Mouse (Mus musculus) retina, embryonic 14.5 days (tissue): ENCODE data around the gene Myl7.
A peak's percentile ranks its signal among the peaks of the same experiment; 100 is the strongest.
"Not testable (repeated sequence)": the region's sequence is repeated elsewhere in the genome, so short reads cannot be mapped to it uniquely, and the experiment has no call there.

Experiments
- DNase-seq: peaks from one replicate; pipeline ENCODE4 v3.0.0-alpha.2; 2015; ENCODE audit warnings: low spot score

Myl7 gene

GRCm38 (mm10) chr11:5898531-5898930, at the start of gene Myl7:
TSS of gene Myl7 (minus strand) at chr11:5898782.
- DNase-seq = no peak

- no peak for DNase-seq
Observed at GRCm38 (mm10) chr11:5947796-5948195, 49.2 kb upstream of the Myl7 start.

- DNase-seq = no peak
Observed at GRCm38 (mm10) chr11:5945096-5945495, 46.5 kb upstream of the Myl7 start.

GRCm38 (mm10) chr11:5942966-5943365, 44.4 kb upstream of the Myl7 start:
- DNase-seq = no peak

GRCm38 (mm10) chr11:5934531-5934930, 35.9 kb upstream of the Myl7 start:
- not testable (repeated sequence) for DNase-seq

GRCm38 (mm10) chr11:5931947-5932346, 33.4 kb upstream of the Myl7 start:
- not testable (repeated sequence) for DNase-seq

DNA sequence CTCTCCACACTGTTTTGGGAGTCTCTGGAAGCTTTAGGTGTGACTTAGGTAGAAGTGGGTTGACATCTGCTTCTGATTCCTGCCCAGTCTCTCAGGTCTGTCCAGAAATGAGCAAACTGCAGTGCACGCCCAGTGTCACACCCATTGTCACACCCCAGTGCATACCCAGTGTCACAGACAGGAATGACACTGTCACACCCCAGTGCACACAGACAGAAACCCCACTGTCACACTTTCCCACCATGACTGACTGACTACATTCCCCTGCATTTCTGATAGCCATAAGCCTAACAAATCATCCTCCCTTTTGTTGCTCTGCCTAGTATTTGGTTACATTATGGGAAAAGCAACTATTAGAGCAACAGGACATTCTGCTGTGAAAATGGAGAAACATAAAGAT, 32.0 kb upstream of the Myl7 start:
- no peak for DNase-seq

- no peak for DNase-seq
Observed at GRCm38 (mm10) chr11:5926696-5927220, 28.2 kb upstream of the Myl7 start.

DNA sequence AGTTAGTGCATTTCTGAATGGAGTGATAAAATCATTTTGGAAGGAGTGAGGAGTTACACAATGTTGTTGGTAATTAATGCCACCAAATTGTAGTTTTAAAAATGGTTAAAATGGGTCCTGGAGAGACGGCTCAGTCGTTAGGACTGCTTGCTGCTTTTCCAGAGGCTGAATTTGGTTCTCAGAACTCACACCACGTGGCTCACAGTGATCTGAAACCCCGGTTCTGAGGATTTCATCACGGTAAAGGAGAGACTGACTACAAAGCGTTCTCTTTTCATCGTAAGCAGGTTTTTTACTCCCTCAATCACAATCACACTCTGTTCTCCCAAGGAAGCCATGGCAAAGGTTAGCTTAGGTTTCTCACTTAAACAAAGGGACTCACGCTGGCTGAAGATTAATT, 26.1 kb upstream of the Myl7 start:
- DNase-seq = no peak

- DNase-seq = no peak
Observed at GRCm38 (mm10) chr11:5920323-5920960, 21.9 kb upstream of the Myl7 start.

DNA sequence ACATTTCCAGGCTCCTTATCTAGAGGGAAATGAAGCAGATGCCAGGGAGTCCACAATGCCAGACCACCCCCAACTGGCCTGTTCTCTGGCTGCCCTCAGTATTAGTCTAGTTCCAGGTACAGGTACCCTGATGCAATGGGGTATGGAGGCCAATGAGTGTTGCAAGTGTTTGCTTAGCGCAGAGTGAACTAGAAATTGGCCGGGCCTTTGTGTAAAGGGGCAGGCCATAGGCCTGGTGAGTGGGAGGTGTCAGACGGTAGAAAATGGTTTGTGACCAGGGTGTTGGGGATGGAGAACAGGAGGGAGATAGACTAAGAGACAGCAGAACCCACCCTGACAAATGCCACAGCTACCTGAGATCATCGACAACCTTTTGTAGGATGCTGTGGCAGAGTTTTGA, 21.0 kb upstream of the Myl7 start:
- no peak for DNase-seq

DNA sequence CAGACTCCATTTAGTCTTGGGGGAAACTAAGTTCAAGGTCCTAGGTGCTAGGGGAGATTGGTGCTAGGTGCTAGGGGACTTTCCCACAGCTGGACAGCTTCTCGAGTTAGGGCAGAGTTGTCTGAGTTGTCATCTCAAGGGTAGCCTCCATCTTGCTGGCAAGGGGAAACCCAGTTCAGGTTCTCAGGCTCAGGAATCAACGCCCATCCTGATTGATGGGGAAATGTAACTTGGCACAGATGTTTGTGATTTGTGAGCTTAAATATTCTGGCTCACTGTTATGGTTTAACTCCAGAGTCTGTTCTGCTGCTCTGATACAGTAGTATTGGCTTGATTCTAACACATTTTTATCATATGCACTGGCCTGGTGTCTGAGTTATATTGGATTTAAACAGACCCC, 19.5 kb upstream of the Myl7 start:
- no peak for DNase-seq

- no peak for DNase-seq
Observed at GRCm38 (mm10) chr11:5916178-5916548, 17.6 kb upstream of the Myl7 start.

GRCm38 (mm10) chr11:5915429-5916177, 17.0 kb upstream of the Myl7 start:
- no peak for DNase-seq

GRCm38 (mm10) chr11:5914940-5915339, 16.4 kb upstream of the Myl7 start:
- DNase-seq = no peak

- DNase-seq = peak; percentile 45
Observed at GRCm38 (mm10) chr11:5913936-5914335, 15.4 kb upstream of the Myl7 start.

- DNase-seq = no peak
Observed at GRCm38 (mm10) chr11:5913256-5913655, 14.7 kb upstream of the Myl7 start.

- peak; percentile 75 for DNase-seq
Observed at GRCm38 (mm10) chr11:5912635-5913034, 14.1 kb upstream of the Myl7 start.

- no peak for DNase-seq
Observed at GRCm38 (mm10) chr11:5908642-5909041, 10.1 kb upstream of the Myl7 start.

DNA sequence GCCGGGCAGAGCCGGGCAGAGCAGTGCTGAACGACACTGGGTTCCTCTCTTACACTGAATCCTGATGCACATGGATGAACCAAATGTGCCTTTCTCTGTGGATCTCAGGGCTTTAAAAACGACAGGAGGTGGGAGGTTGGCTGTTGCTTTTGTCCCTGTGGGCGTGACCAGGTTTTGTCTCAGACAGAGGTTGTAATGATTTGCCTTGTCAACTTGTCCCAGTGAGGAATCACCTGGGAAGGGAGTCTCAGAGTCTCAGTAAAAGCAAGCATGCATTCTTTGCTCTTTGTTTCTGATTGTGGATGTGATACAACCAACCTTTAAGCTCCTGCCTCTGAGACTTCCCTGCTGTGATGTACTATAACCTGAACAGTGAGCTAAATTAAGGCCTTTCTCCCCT, 8.5 kb upstream of the Myl7 start:
- no peak for DNase-seq

DNA sequence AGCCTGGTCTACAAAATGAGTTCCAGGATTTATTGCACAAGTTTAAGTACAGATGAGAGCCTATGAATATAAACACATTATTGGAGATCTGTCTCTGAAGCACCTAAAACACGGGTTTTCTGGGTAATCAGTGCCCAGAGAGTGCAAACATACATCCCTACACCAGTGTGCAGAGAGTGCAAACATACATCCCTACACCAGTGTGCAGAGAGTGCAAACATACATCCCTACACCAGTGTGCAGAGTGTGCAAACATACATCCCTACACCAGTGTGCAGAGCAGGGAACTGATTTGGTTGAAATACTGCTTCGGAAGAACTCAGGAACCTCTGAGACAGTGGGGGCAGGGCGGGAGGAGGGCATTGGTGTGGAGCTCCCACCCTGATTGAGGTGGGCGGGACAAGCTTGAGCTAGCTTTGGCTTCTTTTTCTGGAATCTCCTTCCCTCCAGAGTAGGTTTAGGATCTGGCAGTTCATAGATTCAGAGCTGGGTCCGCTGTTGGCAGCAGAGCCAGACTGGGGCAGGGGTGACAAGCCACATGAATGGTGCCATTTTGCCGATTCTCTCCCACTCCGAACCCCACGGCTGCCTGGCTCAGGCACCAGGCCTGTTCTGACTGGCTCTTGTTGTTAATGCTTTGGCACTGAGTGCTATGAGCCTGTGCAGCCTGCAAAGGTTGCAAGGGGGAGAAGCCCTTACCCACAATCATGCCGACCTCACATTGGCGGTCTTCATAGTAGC, 7.4 kb upstream of the Myl7 start:
- no peak for DNase-seq

DNA sequence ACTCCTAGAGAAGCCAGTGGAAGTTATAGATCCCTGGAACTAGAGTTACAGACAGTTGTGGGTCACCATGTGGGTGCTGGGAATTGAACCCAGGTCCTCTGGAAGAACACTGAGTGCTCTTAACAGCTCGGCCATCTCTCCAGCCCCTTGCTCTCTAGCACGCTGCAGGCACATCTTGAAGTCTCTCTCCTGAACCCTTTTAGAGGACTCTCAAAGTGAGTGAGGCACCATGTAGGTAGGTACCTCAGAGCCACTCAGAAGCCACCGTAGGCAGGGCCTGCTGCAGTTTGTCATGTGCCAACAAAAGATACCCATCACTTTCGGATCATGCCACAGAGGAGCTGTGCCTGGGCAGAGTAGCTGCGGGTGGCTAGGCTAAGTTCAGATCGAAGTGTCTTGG, 6.3 kb upstream of the Myl7 start:
- no peak for DNase-seq

DNA sequence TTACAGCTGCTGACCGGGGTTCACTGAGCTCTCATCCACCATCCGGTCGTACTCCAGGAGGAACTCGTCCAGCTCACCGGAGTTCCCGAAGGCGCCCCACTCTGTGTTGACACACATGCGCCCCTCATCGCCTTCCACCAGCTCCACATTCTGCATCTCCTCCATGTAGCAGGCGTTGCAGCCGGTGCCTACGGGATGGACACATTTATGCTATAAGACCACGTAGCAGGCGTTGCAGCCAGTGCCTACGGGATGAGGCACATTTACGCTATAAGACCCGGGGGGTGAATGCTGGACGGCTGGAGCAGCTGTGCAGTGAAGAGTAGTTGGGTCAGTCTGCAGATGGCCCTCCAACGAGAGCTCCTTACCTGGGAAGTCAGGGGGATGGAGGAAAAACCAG, 5.8 kb upstream of the Myl7 start:
- no peak for DNase-seq
